Mouse (Mus musculus): ENCODE results near the gene Zfp773. TPM values are rescaled to one million over a fixed set of nuclear protein-coding genes. Genes with fewer than 3 reads are reported as not detected.
"Not testable (repeated sequence)": the region's sequence is repeated elsewhere in the genome, so short reads cannot be mapped to it uniquely, and the experiment has no call there.

Gene Zfp773
- total RNA-seq (2021): under 1 TPM; 0.56 to 0.59 TPM
- long read RNA-seq, experiment 1: 0 reads
- long read RNA-seq, experiment 2: 0 reads

DNA sequence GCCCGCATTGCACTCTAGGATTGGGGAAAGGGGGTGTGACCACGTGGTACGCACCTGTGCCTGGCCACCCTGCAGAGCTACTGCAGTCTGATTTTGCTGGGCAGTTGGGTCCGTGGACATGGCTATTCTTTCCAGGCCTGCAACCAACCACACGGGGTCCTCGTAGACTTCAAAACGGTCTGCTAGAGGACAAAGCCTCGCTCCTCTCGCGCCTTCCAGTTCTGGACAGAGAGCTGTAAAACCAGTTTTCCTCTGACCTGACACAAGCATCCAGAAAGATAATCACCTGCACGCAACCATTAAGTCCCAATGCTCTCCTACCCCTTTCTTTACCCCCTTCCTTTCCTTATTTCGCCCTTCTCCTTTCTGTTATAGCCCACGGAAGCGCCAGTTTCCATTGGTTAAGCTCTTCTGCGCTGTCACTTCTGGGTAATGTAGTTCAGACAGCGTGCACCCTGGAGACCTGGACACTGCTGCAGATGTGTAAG lies at the start of gene Zfp773:
TSS of gene Zfp773 (minus strand) at position 377 of the 488 bp plus-strand sequence.
- DNase-seq: no peak
- intact Hi-C loops (cut with DNase I): no loop called here

DNA sequence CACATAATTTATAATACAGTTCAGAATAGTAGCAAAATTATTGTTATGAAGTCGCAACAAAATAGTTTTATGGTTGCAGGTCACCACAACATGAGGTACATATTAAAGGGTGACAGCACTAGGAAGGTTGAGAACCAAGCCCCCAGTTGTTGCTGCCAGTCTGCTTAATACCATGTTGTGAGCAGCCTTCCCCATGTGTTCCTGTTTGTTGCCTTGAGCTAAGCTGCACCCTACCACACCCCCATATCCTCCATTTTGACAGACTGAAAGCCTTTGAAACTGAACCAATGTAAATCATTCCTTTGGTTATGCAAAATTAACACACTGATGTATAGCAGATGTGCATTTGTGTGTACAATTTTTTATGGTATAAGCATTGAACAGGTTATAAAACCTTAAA lies 49.3 kb upstream of the Zfp773 start:
- intact Hi-C loops (cut with DNase I): loop anchor here (10.0 kb wide), 1 partner anchor 251 kb away; no protein-coding TSS in a partner anchor
- no peak for DNase-seq

DNA sequence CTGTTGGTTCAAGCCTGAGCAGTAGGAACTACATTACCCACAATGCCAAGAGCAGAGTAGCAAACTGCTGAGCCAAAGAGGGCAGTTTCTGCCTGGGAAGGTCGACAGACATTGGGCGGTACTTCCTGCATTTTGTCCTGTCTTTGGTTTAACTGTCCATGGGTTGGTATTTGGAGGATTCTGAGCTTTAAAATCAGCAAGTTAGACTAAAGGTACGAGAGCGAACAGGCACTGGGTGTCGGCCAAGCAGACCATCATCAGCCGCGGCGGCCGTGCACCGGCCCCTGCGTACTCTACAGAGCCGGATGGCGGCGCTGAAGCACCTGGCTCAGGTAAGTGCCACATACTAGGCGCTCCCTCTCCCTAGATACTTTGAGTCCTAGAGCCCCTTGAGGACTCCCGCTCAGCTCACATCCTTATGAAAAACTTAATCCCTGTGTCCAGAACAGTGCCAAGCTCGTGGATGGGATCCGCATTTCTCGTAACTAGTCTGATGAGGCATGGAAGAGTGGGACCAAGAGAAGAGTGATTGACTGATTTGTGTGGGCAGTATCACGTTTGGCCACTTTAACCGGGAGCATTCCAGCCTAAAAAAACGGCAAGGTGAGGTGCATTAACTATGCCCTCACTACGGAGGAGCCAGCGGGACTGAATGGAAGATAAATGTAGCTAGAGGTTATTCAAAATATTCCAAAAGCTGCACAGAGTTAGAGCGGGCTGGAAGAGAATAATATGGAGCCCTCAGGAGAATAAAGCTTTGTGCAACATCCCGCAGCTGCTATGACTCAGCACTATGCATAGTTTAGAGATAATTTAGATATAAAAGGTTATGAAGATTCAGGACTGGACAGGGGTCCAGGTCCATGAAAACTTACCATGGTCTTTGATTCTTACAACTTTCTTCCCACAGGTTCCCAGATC lies 34.9 kb upstream of the Zfp773 start, which contains the start of gene Zfp418:
TSS of gene Zfp418 (plus strand) at position 104 of the 921 bp plus-strand sequence.
- intact Hi-C loops (cut with DNase I): loop anchor here (5.0 to 10.0 kb wide), 2 partner anchors 54 to 123 kb away; no protein-coding TSS in a partner anchor
- DNase-seq: peak; percentile 20 to 26

DNA sequence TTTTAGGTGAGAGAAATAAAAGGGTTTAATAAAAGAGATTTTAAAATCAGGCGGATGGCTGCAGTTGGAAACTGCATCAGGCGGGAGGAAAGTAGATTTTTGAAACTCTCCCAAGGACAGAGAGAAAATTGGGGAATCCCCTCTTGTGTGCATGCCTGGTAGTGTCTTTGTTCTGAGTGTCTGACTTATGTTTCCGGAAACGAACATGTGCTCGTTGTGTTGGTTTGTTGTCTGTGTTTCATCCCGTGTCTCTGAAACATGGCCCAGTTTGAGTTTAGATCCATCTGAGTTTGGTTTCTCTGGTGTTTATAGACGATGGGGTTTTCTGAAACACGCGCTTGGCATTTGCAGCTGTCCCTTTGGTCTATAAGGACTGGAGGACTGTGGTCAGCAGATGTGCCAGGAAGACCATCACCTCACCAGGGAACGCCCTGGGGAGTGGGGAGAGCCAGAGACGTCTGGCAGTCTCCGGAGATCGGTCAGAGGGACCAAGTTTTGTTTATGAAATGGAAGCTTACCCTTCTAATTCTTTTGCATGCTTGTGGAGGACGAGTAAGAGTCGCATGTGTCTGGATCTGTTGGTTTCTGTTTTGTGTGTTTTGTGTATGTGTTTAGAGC lies 9.5 kb upstream of the Zfp773 start:
- intact Hi-C loops (cut with DNase I): no loop called here
- no peak for DNase-seq

DNA sequence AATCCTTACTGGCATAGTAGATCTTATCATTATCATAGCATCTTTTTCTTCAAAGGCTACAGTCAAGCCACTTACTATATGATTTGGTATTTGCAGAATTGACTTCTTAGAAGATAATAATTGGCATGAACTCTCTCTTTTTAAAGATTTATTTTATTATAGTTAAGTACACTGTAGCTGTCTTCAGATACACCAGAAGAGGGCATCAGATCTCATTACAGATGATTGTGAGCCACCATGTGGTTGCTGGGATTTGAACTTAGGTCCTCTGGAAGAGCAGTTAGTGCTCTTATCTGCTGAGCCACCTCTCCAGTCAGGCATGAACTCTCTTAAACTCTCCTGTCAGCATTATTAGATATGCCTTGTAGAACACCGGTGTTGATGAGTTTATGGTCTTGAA lies 7.7 kb upstream of the Zfp773 start:
- DNase-seq: no peak
- intact Hi-C loops (cut with DNase I): no loop called here

DNA sequence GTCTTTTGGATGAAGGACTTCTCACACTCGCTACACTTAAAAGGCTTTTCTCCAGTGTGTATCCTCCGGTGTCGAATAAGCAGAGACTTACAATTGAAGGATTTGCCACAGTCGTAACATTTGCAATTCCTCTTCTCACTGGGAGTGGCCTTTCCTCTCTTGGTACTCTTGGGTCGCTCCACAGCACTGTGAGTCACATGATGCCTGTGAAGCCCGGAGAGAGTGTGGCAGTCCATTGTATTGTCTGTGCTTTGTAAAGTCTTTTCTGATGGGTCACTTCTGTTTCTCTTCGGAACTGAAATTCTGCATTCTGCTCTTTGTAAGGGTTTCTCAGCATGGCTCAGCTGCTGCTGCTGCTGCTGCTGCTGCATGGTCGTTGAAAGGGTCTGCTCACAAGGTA lies 3.8 kb downstream of the Zfp773 start:
- no peak for DNase-seq
- intact Hi-C loops (cut with DNase I): no loop called here

DNA sequence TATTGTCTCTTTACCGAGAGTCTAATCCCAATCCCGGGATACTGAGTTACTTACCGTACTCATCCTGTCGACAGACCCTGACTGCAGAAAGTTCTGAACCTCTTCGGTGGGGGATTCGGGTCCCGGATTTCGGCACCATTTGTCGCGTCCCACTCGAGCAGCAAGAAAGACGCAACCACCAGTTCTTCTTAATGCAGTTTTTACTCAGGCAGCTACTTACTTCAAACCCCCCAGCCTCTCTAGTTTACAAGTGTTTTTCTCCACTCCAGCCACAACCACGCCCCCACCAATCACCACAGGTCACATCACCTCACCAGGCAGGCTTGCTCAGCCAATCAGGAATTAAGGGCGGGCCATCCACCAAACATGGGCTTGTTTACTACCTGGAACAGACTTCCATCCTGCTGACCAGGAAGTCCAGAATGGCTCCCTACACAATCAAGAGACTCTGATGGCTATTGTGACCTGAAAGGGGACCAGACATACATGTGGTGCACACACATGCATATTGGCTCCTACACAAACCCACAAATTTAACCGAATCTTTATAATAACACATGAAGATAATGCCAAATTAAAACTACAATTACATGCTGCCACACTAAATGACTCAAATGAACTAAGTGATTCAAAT lies 5.9 kb downstream of the Zfp773 start:
- DNase-seq; intact Hi-C loops (cut with DNase I): not testable (repeated sequence)

DNA sequence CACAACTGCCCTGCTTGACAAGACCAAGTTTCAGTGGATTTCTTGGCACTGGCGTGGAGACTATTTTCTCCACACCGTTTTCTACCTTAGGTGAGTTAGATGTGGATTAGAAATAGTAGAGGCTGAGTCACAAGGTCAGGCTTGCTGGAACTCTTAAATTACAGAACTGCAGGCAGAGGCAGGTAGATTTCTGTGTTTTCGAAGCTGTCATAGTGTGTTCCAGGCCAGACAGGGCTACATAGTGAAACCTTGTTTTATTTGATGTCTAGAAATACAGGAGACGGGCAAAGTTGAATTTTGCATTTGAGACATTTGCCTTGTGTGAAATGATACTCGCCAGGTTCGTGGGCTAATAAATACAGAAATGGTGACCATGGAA lies 15.0 kb downstream of the Zfp773 start:
- no peak for DNase-seq
- intact Hi-C loops (cut with DNase I): no loop called here

DNA sequence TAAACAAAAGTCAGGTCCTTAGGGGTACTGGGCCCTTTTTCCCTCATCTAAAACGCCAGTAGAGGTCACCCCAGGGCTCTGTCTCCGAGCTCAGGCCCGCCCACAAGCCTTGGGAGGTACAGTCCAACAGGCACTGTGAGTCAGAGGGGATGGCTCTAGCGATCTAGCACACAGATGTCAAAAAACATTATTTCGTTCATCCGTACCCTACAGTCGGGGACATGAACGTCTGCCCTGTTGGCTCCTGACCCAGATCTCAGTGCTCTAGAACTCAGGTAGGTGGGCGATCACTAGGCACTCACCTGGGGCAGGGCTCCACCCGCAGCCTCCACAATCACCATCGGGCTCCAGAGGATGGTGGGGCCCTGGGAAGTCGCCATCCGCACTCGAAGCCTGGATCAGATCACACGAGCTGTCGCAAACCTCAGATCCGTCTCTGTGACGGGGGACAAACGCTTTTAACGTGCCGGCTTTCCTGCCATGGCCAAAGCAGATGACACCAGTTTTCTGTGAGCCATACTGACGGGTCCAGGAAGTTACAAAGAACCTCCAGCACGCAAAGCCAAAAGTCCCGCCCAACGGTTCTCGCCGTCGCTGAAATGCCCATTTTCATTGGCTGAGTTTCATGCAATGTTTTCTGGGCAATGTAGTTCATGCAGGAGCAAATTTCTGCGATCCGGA lies 15.5 kb downstream of the Zfp773 start, which contains the start of gene Zfp954:
TSS of gene Zfp954 (minus strand) at position 568 of the 681 bp plus-strand sequence.
- intact Hi-C loops (cut with DNase I): no loop called here
- DNase-seq: peak; percentile 63 to 71

DNA sequence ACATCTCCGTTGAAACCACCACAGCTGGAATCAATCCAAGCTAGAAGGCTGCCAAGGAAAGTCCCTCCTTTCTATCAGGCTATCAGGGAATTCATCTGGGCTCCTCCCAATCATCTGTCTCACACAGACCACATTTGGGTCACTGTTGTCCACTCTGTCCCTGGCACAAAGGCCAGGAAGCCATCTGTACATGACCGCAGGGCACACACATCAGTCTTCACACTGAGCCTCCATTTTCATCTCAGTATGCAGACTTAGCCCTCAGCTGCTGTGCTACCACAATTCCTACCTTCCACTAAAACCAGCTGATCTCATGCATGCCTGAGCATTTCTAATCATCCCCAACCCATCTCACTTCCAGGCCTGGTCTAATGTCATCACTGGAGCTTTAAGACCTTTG lies 18.1 kb downstream of the Zfp773 start:
- intact Hi-C loops (cut with DNase I): loop anchor here (5.0 kb wide), 1 partner anchor 54 kb away; the partner anchor contains the start of gene Zfp418
- no peak for DNase-seq

DNA sequence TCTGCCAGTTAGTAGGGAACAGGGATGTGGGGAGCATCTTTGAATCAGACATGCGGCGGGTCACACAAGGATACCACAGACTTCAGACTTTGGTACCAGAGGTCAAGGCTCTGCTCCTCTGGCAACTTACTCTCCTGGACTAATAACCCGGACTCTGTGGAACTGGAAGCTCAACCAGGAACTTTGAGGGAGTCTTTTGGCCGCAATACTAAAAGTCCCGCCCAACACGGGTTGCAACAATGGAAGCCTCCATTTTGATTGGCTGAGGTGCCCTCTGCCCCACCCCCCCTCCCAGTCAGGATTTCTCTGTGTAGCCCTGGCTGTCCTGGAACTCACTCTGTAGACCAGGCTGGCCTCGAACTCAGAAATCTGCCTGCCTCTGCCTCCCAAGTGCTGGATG lies 28.1 kb downstream of the Zfp773 start:
- intact Hi-C loops (cut with DNase I): no loop called here
- DNase-seq: no peak

Other genes starting within 250 kb of the Zfp773 start
- not detected for gene Aurkc, start 141.5 kb downstream of the Zfp773 start, total RNA-seq (2021)
- gene Zfp954, start 15.3 kb downstream of the Zfp773 start, total RNA-seq (2021): 1 to 10 TPM; 2.7 to 2.8 TPM
- 1 to 10 TPM; 1.3 to 1.9 TPM for gene Zfp418, start 34.6 kb upstream of the Zfp773 start, total RNA-seq (2021)
- gene Zfp772, start 73.2 kb upstream of the Zfp773 start, total RNA-seq (2021): 1 to 10 TPM; 1.1 to 1.3 TPM
- gene Vmn2r29, start 110.6 kb upstream of the Zfp773 start, total RNA-seq (2021): under 1 TPM; 0.15 to 0.17 TPM
- 1 to 10 TPM in 1 of 2 experiments, under 1 TPM in 1; 0.37 to 1.1 TPM for gene Gm45844, start 141.5 kb upstream of the Zfp773 start, total RNA-seq (2021)
- gene Clcn4, start 164.1 kb upstream of the Zfp773 start, total RNA-seq (2021): 10 to 100 TPM; 30.6 to 30.9 TPM
- not detected for gene Vmn2r30, start 200.9 kb upstream of the Zfp773 start, total RNA-seq (2021)
- gene Gm45783, start 237.8 kb upstream of the Zfp773 start, total RNA-seq (2021): not detected

All from gastrocnemius, postnatal 36 days (tissue).